17 mouse cellular contexts compared by ENCODE assay signal in genomic region chr19:54340778-54341291, GRCm38 (mm10).
"Had no signal": no experiment of that assay in that cellular context is flagged by ENCODE, and none has a peak within 500 bp of the region (broad histone marks: within the 10 kb centered on the region; RNA-seq: fewer than 3 reads in every experiment).

No protein-coding gene starts in this region.

- DNase-seq: gastrocnemius, adult 2 months; gastrocnemius, postnatal 10 days; gastrocnemius, postnatal 25 days; heart, adult 18-20 months; heart, postnatal 10 days; heart, postnatal 4 days; kidney, adult 18-20 months; kidney, adult 8-10 months; kidney, postnatal 10 days; kidney, postnatal 25 days; kidney, postnatal 4 days; liver; liver, embryonic 13.5 days had no signal

- ATAC-seq: hindbrain, embryonic 16.5 days; inflammation-experienced regulatory T-cells, adult 6 months; intestine, embryonic 15.5 days; intestine, postnatal 0 days had no signal
